Mouse (Mus musculus) left cerebral cortex, adult 2 months (tissue): ENCODE measurements around the gene St6galnac4. TPM values are rescaled to one million over a fixed set of nuclear protein-coding genes. Genes with fewer than 3 reads are reported as not detected.
A peak's percentile ranks its signal among the peaks of the same experiment; 100 is the strongest.

Experiments used
- DNase-seq, 2 experiments: peaks; one replicate each; pipeline ENCODE4 v3.0.0; 2021 to 2022; ENCODE audit warnings: low spot score in 2 of 2, mixed read lengths in 1 of 2; ENCODE audit errors: extremely low spot score in 1 of 2
- H3K27ac ChIP-seq: fragments of 200-600 bp; 2 replicates; pipeline ENCODE4 v1.8.1; 2022
- H3K4me3 ChIP-seq: fragments of 200-600 bp; 2 replicates; pipeline ENCODE4 v1.8.1; 2022
- CTCF ChIP-seq: fragments of 200-600 bp; IDR thresholded peaks from 2 replicates; pipeline ENCODE4 v1.8.1; 2022; ENCODE audit warnings: antibody characterized with exemption, mild to moderate bottlenecking, moderate library complexity
- intact Hi-C: fragments of 180-260 bp; cut with DNase I; formaldehyde crosslinking; loops from one replicate; pipeline ENCODE4 v1.15.1; 2025
- total RNA-seq, 2 experiments: library from RNA; stranded (reverse); gene quantifications; 2 replicates each; pipeline ENCODE4 v1.2.3; 2021

St6galnac4 gene
- total RNA-seq, 2 experiments from 2014 or later = 37.2 to 38.0 TPM

DNA sequence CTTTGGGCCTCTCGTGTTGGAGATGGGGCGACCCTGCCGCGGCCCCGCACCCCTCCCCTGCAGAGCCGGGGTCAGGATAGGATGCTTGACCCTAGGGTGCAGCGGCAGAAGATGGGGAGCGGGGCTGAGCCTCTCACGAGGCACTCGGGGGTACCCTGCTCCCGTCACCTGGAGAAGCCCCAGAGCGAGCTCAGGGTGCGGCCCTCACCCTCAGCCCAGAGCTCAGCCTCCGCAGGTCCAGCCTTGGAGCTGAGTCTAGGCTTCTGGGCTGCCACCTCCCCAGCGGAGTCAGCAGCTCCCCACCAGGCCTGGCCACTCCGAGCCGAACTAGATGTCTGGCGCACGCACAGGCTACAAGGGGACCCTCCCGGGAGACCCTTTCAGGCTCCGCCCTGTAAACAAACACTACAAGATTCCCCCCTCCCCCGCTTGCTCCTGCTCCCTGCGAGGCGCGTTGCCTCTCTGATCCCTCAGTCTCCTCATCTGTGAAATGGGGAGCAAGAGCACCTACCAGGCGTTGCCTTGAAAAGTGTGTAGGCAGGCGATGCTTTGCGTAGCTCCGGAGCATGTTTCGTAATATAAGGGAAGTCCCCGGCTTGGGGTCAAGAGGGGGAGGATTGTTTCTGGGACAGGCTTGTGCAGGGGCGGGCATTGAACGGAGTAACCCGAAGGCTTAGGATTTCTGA is 20.5 kb downstream of the St6galnac4 start:
- peak in 1 of 2 experiments; percentile 37 for DNase-seq
- no peak for TF ChIP-seq CTCF
- peak overlapping the region; percentile 74 for H3K4me3 ChIP-seq
- H3K27ac ChIP-seq = peak overlapping the region; percentile 97
- intact Hi-C loops = no loop called here

DNA sequence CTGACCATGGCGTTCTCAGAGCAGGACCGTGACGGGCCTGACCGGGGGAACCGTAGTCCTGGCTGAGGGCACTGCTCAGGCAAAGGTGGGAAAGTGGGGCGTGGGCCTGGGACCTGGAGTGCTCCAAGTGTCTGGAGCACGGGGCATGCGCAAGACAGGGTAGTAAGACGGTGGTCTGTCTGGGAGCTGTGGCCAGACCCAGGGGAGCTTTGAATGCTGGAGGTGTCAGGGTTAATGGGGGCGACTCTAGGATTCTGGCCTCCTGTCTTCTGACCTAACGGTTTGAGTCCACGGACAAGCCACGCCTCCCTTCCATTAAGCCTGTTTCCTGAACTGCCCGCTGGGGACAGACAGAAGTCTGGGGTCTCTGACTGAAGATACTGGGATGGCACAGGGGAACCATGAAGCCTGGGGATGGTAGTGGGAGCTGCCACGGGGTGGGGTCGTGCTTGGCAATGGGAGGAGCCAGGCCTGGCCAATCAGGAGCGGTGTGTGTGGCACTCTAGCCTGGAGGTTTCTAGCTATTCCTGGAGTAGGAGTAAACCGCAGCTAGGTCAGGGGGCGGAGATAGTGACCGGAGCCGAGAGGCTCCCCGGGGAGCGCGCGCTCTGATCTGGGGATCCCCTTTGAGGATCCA is 21.4 kb downstream of the St6galnac4 start:
- TF ChIP-seq CTCF = peak; percentile 3
- intact Hi-C loops = no loop called here
- Histone ChIP-seq H3K4me3 (peak overlapping the region; percentile 74), H3K27ac (peak overlapping the region; percentile 97)
- DNase-seq = peak in 1 of 2 experiments; percentile 41

- DNase-seq = no peak
- TF ChIP-seq CTCF = no peak
- Histone ChIP-seq H3K4me3 (peak overlapping the region; percentile 74), H3K27ac (peak overlapping the region; percentile 97)
- intact Hi-C loops = no loop called here
These were observed 22.0 kb downstream of the St6galnac4 start for GRCm38 (mm10) chr2:32608778-32609435.

- intact Hi-C loops = loop anchor here (5.0 kb wide), 1 partner anchor 33 kb away; the partner anchor contains the start of gene 9430097D07Rik
- no peak overlapping the region for H3K27ac ChIP-seq
- H3K4me3 ChIP-seq = peak overlapping the region; percentile 26
These were observed 23.8 kb downstream of the St6galnac4 start for GRCm38 (mm10) chr2:32610610-32611229.

DNA sequence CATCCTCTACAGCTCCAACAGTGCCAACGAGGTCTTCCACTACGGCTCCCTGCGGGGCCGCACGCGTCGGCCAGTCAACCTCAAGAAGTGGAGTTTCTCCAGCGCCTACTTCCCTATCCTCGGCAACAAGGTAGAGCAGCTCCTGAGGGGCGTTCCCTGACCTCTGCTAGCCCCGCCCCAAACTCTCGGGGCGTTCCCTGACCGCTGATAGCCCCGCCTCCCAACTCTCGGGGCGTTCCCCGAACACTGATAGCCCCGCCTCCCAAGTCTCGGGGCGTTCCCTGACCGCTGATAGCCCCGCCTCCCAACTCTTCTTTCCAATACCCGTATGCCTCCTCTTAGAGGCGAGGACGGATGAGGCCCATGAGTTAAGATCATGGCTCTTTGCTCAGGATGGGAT is 25.4 kb downstream of the St6galnac4 start:
- H3K27ac ChIP-seq = no peak overlapping the region
- no peak for DNase-seq
- no peak for TF ChIP-seq CTCF
- no peak overlapping the region for H3K4me3 ChIP-seq
- intact Hi-C loops = loop anchor here (5.0 kb wide), 1 partner anchor 35 kb away; the partner anchor contains the start of gene 9430097D07Rik

More at GRCm38 (mm10) chr2:32610610-32611229, 23.8 kb downstream of the St6galnac4 start:
- peak; percentile 67 for TF ChIP-seq CTCF
- peak in 1 of 2 experiments; percentile 38 for DNase-seq

- intact Hi-C loops = no loop called here
- Histone ChIP-seq H3K27ac (no peak overlapping the region), H3K4me3 (no peak overlapping the region)
- no peak for DNase-seq
- TF ChIP-seq CTCF = no peak
These were observed 30.2 kb downstream of the St6galnac4 start for GRCm38 (mm10) chr2:32617109-32617508.

GRCm38 (mm10) chr2:32617601-32618000 is 30.7 kb downstream of the St6galnac4 start:
- Histone ChIP-seq H3K4me3 (no peak overlapping the region), H3K27ac (no peak overlapping the region)
- no peak for DNase-seq
- peak; percentile 39 for TF ChIP-seq CTCF
- intact Hi-C loops = no loop called here

DNA sequence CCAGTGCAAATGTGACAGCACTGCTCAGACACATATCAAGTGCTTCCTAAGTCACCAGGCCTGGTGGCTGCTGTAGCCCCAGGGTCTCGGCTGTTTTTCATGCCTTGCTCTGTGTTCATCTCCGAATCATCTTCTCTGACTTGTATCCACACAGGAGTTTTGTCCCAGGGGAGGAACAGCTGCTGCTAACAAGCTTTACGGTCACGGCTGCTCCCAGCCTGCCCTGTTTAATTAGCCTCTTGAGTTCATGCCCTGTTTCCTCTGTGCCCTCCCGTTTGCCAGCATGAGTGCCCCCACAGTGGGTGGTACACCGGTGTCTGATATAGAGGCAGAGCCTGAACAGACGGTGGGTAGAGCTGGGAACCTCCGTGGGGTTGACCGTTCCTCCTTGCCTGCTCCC is 31.2 kb downstream of the St6galnac4 start:
- intact Hi-C loops = no loop called here
- no peak for DNase-seq
- no peak for TF ChIP-seq CTCF
- no peak overlapping the region for H3K27ac ChIP-seq
- H3K4me3 ChIP-seq = no peak overlapping the region

- H3K27ac ChIP-seq = no peak overlapping the region; the same call in 1 of the 2 replicates
These were observed 34.0 kb downstream of the St6galnac4 start for GRCm38 (mm10) chr2:32620682-32621516.

DNA sequence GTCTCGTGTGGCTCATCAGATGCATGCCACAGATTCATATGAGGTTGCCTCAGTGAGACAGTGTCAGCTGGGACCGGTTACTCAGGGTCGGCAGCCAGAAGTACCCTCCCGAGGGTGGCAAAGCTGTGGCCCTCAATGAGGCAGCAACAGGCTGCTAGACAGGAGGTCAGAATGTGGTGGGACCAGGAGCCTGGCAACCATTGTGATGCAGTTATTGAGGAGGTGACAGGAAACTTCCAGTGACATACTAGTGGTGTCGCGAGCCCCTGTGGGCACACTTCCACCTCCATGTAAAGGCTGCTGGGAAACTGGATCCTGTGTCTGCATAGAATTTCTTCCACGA is 34.6 kb downstream of the St6galnac4 start, which contains the start of gene Ak1:
TSS of gene Ak1 (plus strand) at position 242 of the 343 bp plus-strand sequence.
- Histone ChIP-seq H3K27ac (no peak within 1 kb of the TSS; the same call in 1 of the 2 replicates), H3K4me3 (no peak within 1 kb of the TSS)
- intact Hi-C loops = no loop called here
- DNase-seq = no peak
- TF ChIP-seq CTCF = no peak

More at GRCm38 (mm10) chr2:32620682-32621516, 34.0 kb downstream of the St6galnac4 start:
- intact Hi-C loops = no loop called here
- TF ChIP-seq CTCF = no peak
- DNase-seq = no peak
- no peak overlapping the region for H3K4me3 ChIP-seq
